Mouse (Mus musculus): ENCODE measurements at regions not wholly inside any gene's neighbourhood (a gene's known extent, or its start where the extent isn't known, plus 50 kb on each side); places are given as distances from the start of the nearest gene placed in this dataset.

DNA sequence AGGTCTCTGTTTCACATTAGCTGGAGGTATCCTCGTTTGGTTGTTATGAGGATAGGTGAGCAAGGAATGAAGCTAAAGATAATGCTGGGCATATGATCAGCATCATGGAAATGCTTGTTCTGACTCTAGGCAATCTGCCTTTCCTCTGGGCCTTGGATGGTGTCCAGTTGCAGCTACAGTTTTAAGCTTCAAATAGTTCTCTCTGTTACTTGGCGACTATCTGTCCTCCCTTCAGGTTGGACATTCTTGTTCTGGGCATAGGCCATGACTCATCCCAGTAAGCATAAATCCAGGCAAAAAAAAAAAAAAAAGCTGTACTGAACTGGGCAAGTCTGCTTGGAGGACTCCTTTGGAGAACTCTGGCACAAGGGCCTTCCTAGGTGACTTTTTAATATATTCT lies 776.9 kb downstream of the Kcnma1 start:
- Histone ChIP-seq H3K27ac (no peak overlapping the region), H3K4me1 (no peaks in the 10 kb centered on the region), H3K36me3 (no peaks in the 10 kb centered on the region), H3K27me3 (no peaks in the 10 kb centered on the region), H3K9me3 (replicated peaks) (no peaks in the 10 kb centered on the region), H3K9ac (no peak overlapping the region), H3K4me2 (no peak overlapping the region), H3K4me3 (replicated peaks) (no peak overlapping the region)
- no peak for ATAC-seq (replicated peaks; ENCODE audit: low FRiP score)
- WGBS: 72% methylated on average over 2 of the region's 2 CpGs

DNA sequence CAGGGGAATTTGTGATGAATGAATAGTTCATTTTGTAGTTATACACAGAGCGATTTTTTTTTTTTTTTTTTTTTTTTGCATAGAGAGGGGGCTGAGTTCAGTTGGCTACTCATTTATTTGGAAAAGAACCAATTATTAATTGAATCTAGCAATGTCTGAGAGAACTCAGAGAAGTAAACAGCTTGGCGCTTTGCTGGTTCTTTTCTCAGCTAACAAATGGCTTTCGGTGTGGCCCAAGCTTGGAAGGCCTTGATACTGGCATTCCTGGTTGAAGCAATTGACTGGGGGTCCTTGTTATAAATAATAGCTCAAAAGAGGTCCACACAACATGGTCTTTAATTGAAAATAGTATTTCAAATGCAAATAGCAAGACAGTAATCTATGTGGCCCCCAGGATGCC lies 815.6 kb downstream of the Kcnma1 start:
- no peak for ATAC-seq (replicated peaks; ENCODE audit: low FRiP score)
- H3K4me2 ChIP-seq: no peak overlapping the region
- H3K9me3 ChIP-seq (replicated peaks): no peaks in the 10 kb centered on the region
- H3K4me1 ChIP-seq: no peaks in the 10 kb centered on the region
- no peak overlapping the region for H3K9ac ChIP-seq
- no peaks in the 10 kb centered on the region for H3K27me3 ChIP-seq
- H3K4me3 ChIP-seq (replicated peaks): no peak overlapping the region
- no peak overlapping the region for H3K27ac ChIP-seq
- WGBS: 84% methylated on average over 3 of the region's 3 CpGs
- no peaks in the 10 kb centered on the region for H3K36me3 ChIP-seq

DNA sequence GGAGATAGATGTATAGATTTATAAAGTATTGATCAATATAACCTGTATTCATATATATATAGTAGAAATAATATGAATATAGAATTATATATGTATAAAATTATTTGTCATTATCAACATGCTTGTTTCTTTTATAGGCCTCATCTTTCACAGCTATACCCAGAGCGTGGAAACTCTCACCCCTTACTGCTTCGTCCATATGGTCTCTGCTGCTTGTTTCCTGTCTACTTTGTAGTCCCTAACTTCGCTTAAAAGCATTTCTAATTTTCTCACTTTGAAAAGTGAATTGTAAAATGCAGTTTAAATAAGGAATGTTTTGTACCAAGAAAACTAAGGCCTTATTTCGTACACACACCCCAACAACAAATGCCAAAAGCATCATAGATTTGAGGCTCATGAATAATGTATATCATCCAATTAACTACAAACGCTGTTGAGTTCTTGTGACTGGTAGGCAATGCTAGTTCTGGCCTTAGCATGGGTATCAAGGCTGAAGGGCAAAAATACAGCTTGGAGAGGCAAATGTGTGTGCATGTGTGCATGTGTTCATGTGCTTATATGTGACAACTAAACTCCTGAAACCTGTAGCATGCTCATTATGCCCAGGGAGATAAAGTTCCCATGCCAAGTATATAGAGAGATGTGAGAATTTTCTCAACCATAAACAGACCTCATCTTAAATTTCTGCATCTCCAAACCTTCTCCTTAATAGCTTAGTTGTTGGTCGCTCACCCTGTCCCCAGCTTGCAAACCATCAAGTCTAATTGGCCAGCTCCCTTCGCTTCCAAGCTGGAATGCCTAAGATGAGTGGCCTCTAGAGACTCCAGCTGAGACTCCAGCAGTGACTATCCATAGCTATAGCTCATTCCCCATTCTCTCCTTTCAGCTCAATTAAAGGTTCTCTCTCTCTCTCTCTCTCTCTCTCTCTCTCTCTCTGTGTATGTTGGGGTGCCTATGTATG lies 819.4 kb downstream of the Kcnma1 start:
- WGBS: 83% methylated on average over 7 of the region's 7 CpGs
- Histone ChIP-seq H3K4me2 (no peak overlapping the region), H3K9ac (no peak overlapping the region), H3K27ac (no peak overlapping the region), H3K9me3 (replicated peaks) (no peaks in the 10 kb centered on the region), H3K36me3 (no peaks in the 10 kb centered on the region), H3K4me1 (no peaks in the 10 kb centered on the region), H3K4me3 (replicated peaks) (no peak overlapping the region), H3K27me3 (no peaks in the 10 kb centered on the region)
- ATAC-seq (replicated peaks; ENCODE audit: low FRiP score): no peak

DNA sequence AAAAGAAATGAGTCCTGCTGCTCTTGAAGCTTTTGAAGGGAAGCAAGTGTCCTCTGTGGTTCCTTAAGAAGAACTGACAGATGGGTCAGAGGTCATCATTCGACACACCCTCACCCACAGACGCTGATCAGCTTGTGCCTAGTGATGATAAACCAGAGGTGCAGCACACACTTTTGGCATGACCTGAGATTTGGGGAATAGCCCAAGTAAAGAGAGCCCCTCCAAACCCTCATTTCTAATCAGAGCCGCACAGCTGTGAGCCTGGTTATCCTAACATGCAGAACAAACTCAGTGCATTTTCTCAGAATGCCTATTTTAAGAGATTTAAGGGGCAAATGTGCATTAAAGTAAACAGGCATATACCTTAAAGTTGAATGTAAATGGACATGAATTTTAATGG lies 821.7 kb downstream of the Kcnma1 start:
- Histone ChIP-seq H3K4me2 (no peak overlapping the region), H3K4me3 (replicated peaks) (no peak overlapping the region), H3K9ac (no peak overlapping the region), H3K36me3 (no peaks in the 10 kb centered on the region), H3K4me1 (no peaks in the 10 kb centered on the region), H3K27ac (no peak overlapping the region), H3K9me3 (replicated peaks) (no peaks in the 10 kb centered on the region), H3K27me3 (no peaks in the 10 kb centered on the region)
- 59% methylated on average over 3 of the region's 3 CpGs for WGBS
- ATAC-seq (replicated peaks; ENCODE audit: low FRiP score): no peak

DNA sequence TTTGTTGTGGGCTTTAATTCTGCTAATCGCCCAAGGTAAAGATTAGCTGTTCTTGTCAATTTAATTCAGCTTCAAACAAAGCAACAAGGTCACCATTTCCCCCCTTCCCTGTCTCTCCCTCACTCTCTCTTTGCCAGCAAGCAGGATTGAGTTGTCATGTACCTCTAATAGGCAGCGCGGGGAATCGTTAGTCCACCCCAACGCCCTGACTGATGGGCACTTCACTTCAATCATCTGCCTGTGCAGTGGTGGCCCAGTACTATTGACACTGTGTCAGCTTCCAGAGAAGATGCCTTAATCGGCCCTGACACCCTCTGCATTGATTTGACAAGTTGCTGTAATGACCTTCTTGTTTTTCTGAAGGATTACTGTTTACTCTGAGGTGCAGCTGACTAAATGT lies 828.9 kb downstream of the Kcnma1 start:
- Histone ChIP-seq H3K27ac (no peak overlapping the region), H3K4me2 (no peak overlapping the region), H3K4me1 (no peaks in the 10 kb centered on the region), H3K9ac (no peak overlapping the region), H3K9me3 (replicated peaks) (no peaks in the 10 kb centered on the region), H3K27me3 (no peaks in the 10 kb centered on the region), H3K36me3 (no peaks in the 10 kb centered on the region), H3K4me3 (replicated peaks) (no peak overlapping the region)
- no peak for ATAC-seq (replicated peaks; ENCODE audit: low FRiP score)
- WGBS: 74% methylated on average over 6 of the region's 6 CpGs

DNA sequence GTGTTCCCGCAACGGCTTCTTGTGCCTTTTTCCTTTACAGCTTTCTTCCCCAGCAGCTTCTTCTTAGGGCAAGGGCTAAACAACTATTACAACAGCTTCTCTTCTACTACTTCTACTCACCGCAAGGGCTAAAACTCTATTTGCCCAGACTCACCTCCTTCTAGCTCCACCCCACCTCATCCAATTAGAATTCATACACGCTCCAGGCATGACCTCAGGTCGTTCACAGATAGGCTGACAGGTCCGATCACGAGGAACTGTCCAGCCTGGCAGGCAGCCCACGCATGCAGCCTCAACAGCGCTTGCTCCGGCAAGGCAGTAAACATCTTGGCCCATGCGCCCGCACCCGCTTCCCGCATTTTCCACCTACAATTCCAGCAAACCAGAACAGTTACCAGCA lies 844.9 kb downstream of the Kcnma1 start:
- no peaks in the 10 kb centered on the region for H3K27me3 ChIP-seq
- ATAC-seq (replicated peaks; ENCODE audit: low FRiP score): no peak
- H3K9me3 ChIP-seq (replicated peaks): no peaks in the 10 kb centered on the region
- H3K36me3 ChIP-seq: no peaks in the 10 kb centered on the region
- no peak overlapping the region for H3K4me2 ChIP-seq
- H3K4me3 ChIP-seq (replicated peaks): no peak overlapping the region
- no peak overlapping the region for H3K27ac ChIP-seq
- 78% methylated on average over 14 of the region's 14 CpGs for WGBS
- H3K4me1 ChIP-seq: no peaks in the 10 kb centered on the region
- no peak overlapping the region for H3K9ac ChIP-seq

DNA sequence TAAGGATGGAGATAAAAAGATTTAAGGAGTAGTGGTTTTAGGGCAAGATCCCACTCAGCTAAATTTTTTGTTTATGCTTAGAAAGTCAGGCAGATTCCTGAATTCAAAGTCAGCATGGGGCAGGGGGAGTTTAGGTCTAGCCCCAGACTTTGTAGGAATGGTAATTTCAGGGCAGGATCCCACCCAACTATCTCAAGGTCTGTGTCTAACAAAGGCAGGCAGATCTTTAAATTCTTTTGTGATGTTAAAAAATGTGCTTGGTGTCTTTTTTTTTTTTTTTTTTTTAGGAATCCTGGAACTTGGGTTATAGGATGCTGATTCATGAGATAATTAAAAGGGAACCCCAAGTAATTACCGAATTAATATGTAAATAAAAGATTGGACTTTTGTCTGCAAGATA lies 853.7 kb downstream of the Kcnma1 start:
- WGBS: 60% methylated on average over 1 of the region's 1 CpGs
- no peaks in the 10 kb centered on the region for H3K4me1 ChIP-seq
- H3K27me3 ChIP-seq: no peaks in the 10 kb centered on the region
- no peak overlapping the region for H3K4me2 ChIP-seq
- no peaks in the 10 kb centered on the region for H3K36me3 ChIP-seq
- no peak overlapping the region for H3K4me3 ChIP-seq (replicated peaks)
- no peak overlapping the region for H3K9ac ChIP-seq
- no peak for ATAC-seq (replicated peaks; ENCODE audit: low FRiP score)
- H3K9me3 ChIP-seq (replicated peaks): no peaks in the 10 kb centered on the region
- H3K27ac ChIP-seq: no peak overlapping the region

DNA sequence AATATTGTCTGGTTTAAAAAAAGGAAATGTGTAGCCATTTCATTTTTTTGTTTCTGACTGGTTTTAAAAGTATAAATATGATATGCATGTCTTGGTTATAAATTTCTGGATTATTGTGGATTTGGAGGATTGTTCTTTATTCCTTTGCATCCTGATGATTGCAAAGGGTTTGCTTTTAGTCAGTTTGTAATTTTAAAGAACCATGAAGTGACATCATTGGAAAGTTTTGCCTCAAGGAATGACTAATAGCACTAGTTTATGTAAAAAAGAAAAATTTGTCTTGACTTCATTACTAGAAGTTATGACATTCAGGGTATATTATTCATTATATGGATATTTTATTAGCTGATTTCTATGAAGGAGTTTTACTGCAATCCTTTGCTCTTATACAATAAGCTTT lies 863.9 kb downstream of the Kcnma1 start:
- H3K27me3 ChIP-seq: no peaks in the 10 kb centered on the region
- H3K4me2 ChIP-seq: no peak overlapping the region
- H3K9me3 ChIP-seq (replicated peaks): no peaks in the 10 kb centered on the region
- no peak for ATAC-seq (replicated peaks; ENCODE audit: low FRiP score)
- H3K4me1 ChIP-seq: no peaks in the 10 kb centered on the region
- H3K4me3 ChIP-seq (replicated peaks): no peak overlapping the region
- no peaks in the 10 kb centered on the region for H3K36me3 ChIP-seq
- H3K9ac ChIP-seq: no peak overlapping the region
- H3K27ac ChIP-seq: no peak overlapping the region

DNA sequence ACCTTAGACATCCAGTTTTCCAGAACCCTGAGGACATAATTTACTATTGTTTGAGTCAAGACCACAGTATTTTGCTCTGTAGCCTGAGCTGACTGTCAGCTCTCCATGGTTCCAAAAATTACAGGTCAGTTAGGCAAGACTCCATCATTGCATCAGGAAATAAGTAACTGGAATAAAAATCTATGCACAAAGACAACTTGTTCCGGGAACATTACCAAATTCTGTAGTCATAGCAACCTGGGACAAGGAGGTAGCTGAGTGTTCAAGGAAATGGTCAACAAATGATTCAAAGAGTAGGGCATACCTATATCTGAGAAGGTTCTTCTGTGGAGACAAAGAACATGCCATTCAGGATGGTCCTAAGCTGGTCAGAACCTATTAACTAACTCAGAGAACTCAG lies 867.3 kb downstream of the Kcnma1 start:
- Histone ChIP-seq H3K36me3 (no peaks in the 10 kb centered on the region), H3K9ac (no peak overlapping the region), H3K4me3 (replicated peaks) (no peak overlapping the region), H3K27me3 (no peaks in the 10 kb centered on the region), H3K27ac (no peak overlapping the region), H3K4me1 (peaks cover 2% of the 10 kb centered on the region; the same call in 1 of the 2 replicates), H3K9me3 (replicated peaks) (no peaks in the 10 kb centered on the region), H3K4me2 (no peak overlapping the region)
- 81% methylated on average over 1 of the region's 1 CpGs for WGBS
- ATAC-seq (replicated peaks; ENCODE audit: low FRiP score): no peak

DNA sequence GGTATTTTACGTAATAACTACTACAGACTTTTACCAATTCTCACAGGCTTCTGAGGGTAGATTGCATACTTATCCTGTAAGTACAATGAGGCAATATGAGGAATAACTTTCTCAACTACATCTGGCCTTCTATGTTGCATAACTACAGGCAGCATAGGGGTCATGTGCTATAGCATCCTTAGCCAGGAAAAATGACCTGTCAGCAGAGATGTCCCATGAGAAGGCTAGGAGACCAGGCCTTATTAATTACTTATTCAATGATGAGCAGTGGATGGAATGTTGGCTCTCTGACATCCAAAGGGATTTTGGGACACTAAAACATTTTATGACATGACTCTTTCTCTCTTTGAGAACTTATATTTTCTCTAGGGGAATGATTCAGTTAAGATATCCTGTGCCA lies 873.9 kb downstream of the Kcnma1 start:
- H3K27me3 ChIP-seq: no peaks in the 10 kb centered on the region
- no peak overlapping the region for H3K27ac ChIP-seq
- no peak overlapping the region for H3K9ac ChIP-seq
- H3K36me3 ChIP-seq: no peaks in the 10 kb centered on the region
- no peak overlapping the region for H3K4me2 ChIP-seq
- peaks cover 2% of the 10 kb centered on the region; the same call in 1 of the 2 replicates for H3K4me1 ChIP-seq
- ATAC-seq (replicated peaks; ENCODE audit: low FRiP score): no peak
- H3K9me3 ChIP-seq (replicated peaks): no peaks in the 10 kb centered on the region
- 88% methylated on average over 1 of the region's 1 CpGs for WGBS
- no peak overlapping the region for H3K4me3 ChIP-seq (replicated peaks)

DNA sequence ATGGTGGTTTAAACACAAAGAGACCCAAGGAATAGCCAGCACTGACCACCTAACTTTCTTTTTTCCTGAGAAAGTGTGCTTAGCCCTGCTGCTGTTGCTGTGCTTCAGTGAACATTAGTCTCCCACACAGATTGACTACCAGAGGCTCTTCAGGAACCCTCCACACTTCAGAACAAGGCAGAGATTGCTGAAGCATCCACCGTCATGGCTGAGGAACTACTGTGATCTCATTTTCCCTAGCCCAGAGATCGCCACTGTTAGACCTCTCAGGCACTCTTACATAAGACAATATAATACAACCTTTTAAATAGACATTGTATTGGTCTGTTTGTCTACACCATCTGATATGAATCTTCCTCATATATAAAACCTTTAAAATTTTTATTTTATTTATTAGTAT lies 879.6 kb downstream of the Kcnma1 start:
- Histone ChIP-seq H3K4me1 (peaks cover 15% of the 10 kb centered on the region), H3K4me3 (replicated peaks) (no peak overlapping the region), H3K27me3 (no peaks in the 10 kb centered on the region), H3K36me3 (no peaks in the 10 kb centered on the region), H3K4me2 (no peak overlapping the region), H3K9me3 (replicated peaks) (no peaks in the 10 kb centered on the region), H3K27ac (peak overlapping the region; percentile 68), H3K9ac (no peak overlapping the region)
- peak; percentile 67 for ATAC-seq (replicated peaks; ENCODE audit: low FRiP score)
- WGBS: 60% methylated on average over 2 of the region's 2 CpGs

DNA sequence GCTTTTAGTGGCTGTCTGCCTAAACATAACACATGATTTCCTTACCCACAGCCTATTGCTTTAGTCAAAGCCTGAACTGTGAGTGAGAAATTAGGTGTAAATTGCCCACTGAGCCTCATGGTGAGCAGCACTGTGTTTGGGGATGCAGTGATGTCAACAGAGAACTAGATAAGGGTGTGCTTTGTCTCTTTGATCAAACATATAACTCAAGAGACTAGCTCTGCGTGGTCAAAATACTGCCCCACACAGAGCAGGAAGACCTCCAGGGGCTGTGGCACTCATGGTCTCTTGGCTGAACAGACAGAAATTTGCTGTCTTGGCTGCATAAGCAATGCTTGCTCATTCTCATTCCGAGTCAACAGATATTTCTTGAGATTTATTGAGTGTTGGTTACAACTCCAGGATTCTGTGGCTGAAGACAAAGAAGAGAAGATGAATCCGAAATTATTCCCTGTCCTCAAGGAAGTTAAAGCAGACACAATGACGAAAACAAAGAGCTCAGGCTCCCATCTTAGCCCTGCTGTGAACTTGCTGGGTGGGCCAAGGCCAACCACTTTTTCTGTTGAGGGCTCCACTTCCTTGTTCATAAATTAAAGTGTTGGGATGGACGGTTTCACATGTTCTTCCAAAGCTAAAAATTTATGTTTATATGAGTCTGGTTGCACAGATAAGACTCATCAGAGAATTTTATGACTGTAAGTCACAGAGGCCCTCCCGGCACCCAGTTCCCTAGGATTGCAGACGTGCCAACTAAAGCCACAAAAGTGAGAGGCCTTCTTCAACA lies 882.4 kb downstream of the Kcnma1 start:
- Histone ChIP-seq H3K4me3 (replicated peaks) (no peak overlapping the region), H3K27ac (peak overlapping the region; percentile 70), H3K36me3 (no peaks in the 10 kb centered on the region), H3K9me3 (replicated peaks) (no peaks in the 10 kb centered on the region), H3K4me1 (peaks cover 15% of the 10 kb centered on the region), H3K4me2 (no peak overlapping the region), H3K9ac (no peak overlapping the region), H3K27me3 (no peaks in the 10 kb centered on the region)
- no peak; the same call in 1 of the 2 replicates for ATAC-seq (replicated peaks; ENCODE audit: low FRiP score)
- 55% methylated on average over 7 of the region's 7 CpGs for WGBS

Data from kidney, embryonic 15.5 days (tissue).